Mouse (Mus musculus) ES-Bruce4 (cell line): ENCODE data around the gene Sdk2. TPM values are rescaled to one million over a fixed set of nuclear protein-coding genes. Genes with fewer than 3 reads are reported as not detected.

Source experiments
- H3K27ac ChIP-seq: 2 replicates; pipeline ENCODE4 v1.5.1; 2012; ENCODE audit warnings: low read length, inconsistent platforms; ENCODE audit not compliant: insufficient read depth
- H3K27me3 ChIP-seq: 2 replicates; pipeline ENCODE4 v1.6.1; 2012; ENCODE audit warnings: mild to moderate bottlenecking, low read length, inconsistent platforms; ENCODE audit not compliant: control insufficient read depth, poor library complexity, insufficient read depth, severe bottlenecking
- H3K36me3 ChIP-seq: 2 replicates; pipeline ENCODE4 v1.6.1; 2012; ENCODE audit warnings: inconsistent platforms, mild to moderate bottlenecking, low read length, moderate library complexity; ENCODE audit not compliant: control insufficient read depth, poor library complexity, insufficient read depth, severe bottlenecking
- H3K4me1 ChIP-seq: one replicate; pipeline ENCODE4 v1.8.1; 2011; ENCODE audit warnings: low read length; ENCODE audit not compliant: control insufficient read depth, insufficient read depth
- H3K4me3 ChIP-seq: 2 replicates; pipeline ENCODE4 v1.5.1; 2011; ENCODE audit warnings: low read depth, mild to moderate bottlenecking, low read length
- H3K9ac ChIP-seq: 2 replicates; pipeline ENCODE4 v1.6.1; 2012; ENCODE audit warnings: low read depth, mild to moderate bottlenecking, inconsistent platforms; ENCODE audit not compliant: poor library complexity, severe bottlenecking
- H3K9me3 ChIP-seq: replicated peaks from 2 replicates; pipeline ENCODE4 v1.6.1; 2012; ENCODE audit warnings: mild to moderate bottlenecking, low read length, inconsistent platforms; ENCODE audit not compliant: control insufficient read depth, poor library complexity, insufficient read depth, severe bottlenecking
- CTCF ChIP-seq: IDR thresholded peaks from one replicate; pipeline ENCODE4 v1.8.1; 2011; ENCODE audit warnings: low read depth, low read length
- EP300 ChIP-seq: IDR thresholded peaks from 2 replicates; pipeline ENCODE4 v1.6.1; 2011; ENCODE audit warnings: low read depth, low read length; ENCODE audit not compliant: insufficient read depth
- POLR2A ChIP-seq: IDR thresholded peaks from one replicate; pipeline ENCODE4 v1.8.1; 2011; ENCODE audit warnings: low read length; ENCODE audit not compliant: insufficient read depth
- polyA plus RNA-seq: library from polyadenylated mRNA; stranded (reverse); fragments of >200 nt; gene quantifications from 2 replicates; pipeline ENCODE4 v1.2.4, GENCODE M21; 2011; ENCODE audit warnings: low read depth; ENCODE audit not compliant: missing spikeins, insufficient read depth, insufficient read length

The Sdk2 gene
- 0.56 and 0.87 TPM in 2 replicates for polyA plus RNA-seq

DNA sequence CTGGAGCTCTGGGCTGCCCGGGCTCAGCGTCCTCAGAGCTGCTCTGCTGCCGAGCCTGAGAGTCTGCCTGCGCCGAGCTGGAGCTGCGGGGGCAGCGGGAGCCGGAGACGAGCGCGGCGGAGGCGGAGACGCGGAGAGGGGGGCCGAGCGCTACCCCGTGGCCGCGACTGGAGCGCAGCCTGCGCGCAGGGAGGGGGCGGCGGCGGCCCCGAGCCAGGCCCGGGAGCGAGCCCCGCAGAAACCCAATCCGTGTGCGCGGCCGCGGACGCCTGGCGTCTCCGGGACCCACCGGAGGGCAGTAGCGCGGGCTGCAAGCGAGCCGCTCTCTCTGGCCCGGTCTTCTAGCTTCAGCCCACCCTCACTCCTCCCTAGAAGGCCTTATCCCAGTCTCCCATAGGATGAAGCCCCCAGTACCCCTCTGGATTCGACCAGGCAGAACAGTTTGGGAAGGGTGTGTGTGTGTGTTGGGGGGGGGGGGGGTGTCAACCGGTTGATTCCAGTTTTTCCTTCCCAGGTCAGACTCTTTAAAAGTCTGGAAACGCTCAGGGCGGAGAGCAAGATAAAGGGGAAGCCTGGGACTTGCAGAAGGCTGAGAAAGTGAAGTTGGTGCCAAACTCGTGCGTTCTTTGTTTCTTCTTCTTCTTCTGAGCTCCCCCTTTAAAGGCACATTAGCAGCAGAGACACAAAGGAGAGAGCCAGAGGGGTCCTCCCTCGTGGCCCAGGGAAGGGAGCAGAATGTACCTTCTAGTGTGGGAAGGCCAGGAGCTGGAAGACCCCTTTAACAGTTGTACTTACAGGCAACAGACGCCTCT lies at the start of gene Sdk2:
TSS of gene Sdk2 (minus strand) at position 96 of the 812 bp plus-strand sequence.
- TF ChIP-seq CTCF = no peak
- no peak for TF ChIP-seq EP300
- Histone ChIP-seq H3K9me3 (no peaks in the 10 kb centered on the region), H3K27me3 (peaks cover 29% of the 10 kb centered on the region), H3K36me3 (no peaks in the 10 kb centered on the region), H3K4me3 (peak within 1 kb of the TSS; percentile 81), H3K4me1 (peaks cover 2% of the 10 kb centered on the region), H3K27ac (no peak within 1 kb of the TSS), H3K9ac (peak within 1 kb of the TSS; percentile 69)

DNA sequence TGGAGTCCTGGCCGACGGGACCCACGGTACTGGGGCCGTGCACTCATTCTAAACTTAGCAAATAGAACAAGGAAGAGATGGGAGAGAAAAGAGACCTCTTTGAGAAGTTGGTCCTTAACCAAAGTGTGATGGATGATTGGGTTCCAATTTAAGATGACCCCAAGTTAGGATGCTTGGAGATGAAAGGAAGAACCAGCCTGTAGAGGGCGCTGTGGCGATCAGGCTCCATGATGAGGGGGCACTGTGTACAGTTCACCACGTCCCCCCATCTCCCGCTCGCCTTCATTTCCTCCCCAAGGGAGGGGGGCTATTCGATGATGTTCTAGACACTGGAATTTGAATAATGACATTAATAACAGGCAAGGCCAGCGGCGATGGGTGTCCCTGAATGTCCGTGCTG lies 48.2 kb upstream of the Sdk2 start:
- H3K27me3 ChIP-seq = no peaks in the 10 kb centered on the region
- H3K9ac ChIP-seq = no peak overlapping the region
- no peak overlapping the region for H3K4me3 ChIP-seq
- no peaks in the 10 kb centered on the region for H3K9me3 ChIP-seq
- H3K36me3 ChIP-seq = no peaks in the 10 kb centered on the region
- no peaks in the 10 kb centered on the region for H3K4me1 ChIP-seq
- H3K27ac ChIP-seq = no peak overlapping the region
- no peak for TF ChIP-seq EP300
- TF ChIP-seq POLR2A = no peak
- TF ChIP-seq CTCF = peak; percentile 56

- Histone ChIP-seq H3K27me3 (no peaks in the 10 kb centered on the region), H3K9me3 (no peaks in the 10 kb centered on the region), H3K4me1 (no peaks in the 10 kb centered on the region), H3K9ac (no peak overlapping the region), H3K27ac (no peak overlapping the region), H3K36me3 (no peaks in the 10 kb centered on the region), H3K4me3 (no peak overlapping the region)
- TF ChIP-seq POLR2A (no peak), CTCF (no peak), EP300 (no peak)
Measured at GRCm38 (mm10) chr11:114114674-114115073, 47.8 kb upstream of the Sdk2 start.

GRCm38 (mm10) chr11:114110851-114111250 lies 44.0 kb upstream of the Sdk2 start:
- Histone ChIP-seq H3K9ac (no peak overlapping the region), H3K27ac (no peak overlapping the region), H3K9me3 (no peaks in the 10 kb centered on the region), H3K4me3 (no peak overlapping the region), H3K36me3 (no peaks in the 10 kb centered on the region), H3K27me3 (0 out of 2 replicates have a peak, but pooled peaks cover 2% of the 10 kb centered on the region), H3K4me1 (no peaks in the 10 kb centered on the region)
- TF ChIP-seq POLR2A (no peak), CTCF (no peak)

GRCm38 (mm10) chr11:114093636-114094035 lies 26.8 kb upstream of the Sdk2 start:
- no peak overlapping the region for H3K9ac ChIP-seq
- H3K36me3 ChIP-seq = no peaks in the 10 kb centered on the region
- no peak overlapping the region for H3K4me3 ChIP-seq
- H3K4me1 ChIP-seq = no peaks in the 10 kb centered on the region
- no peaks in the 10 kb centered on the region for H3K27me3 ChIP-seq
- no peak for TF ChIP-seq CTCF
- TF ChIP-seq POLR2A = no peak
- no peak for TF ChIP-seq EP300
- H3K9me3 ChIP-seq = no peaks in the 10 kb centered on the region
- no peak overlapping the region for H3K27ac ChIP-seq

DNA sequence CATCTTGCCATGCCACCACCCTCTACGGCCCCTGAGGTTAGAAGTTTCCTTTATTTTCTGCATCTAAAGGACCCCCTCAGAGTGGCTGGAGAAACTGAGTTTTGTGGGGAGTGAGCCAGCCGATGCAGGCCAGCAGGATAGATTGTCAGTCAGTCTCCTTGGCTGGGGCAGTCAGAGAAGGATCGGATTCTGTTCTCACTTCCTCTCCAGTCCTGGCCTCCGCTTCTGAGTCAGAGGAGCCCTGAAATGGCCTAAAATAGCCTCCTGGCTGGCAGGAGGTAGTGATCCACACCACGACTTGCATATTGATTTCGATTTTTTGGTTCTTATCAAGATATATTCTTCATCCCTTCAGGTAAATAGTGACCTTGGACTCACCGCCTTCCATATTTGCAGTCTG lies 26.3 kb upstream of the Sdk2 start:
- H3K36me3 ChIP-seq = no peaks in the 10 kb centered on the region
- no peaks in the 10 kb centered on the region for H3K4me1 ChIP-seq
- H3K4me3 ChIP-seq = no peak overlapping the region
- no peaks in the 10 kb centered on the region for H3K27me3 ChIP-seq
- H3K9me3 ChIP-seq = no peaks in the 10 kb centered on the region
- TF ChIP-seq POLR2A (no peak), CTCF (no peak), EP300 (no peak)
- H3K9ac ChIP-seq = no peak overlapping the region
- no peak overlapping the region for H3K27ac ChIP-seq
